Mouse (Mus musculus) embryonic fibroblast, embryonic 13.5 days (primary cell): ENCODE results near the gene Rbm28.

ENCODE experiments used
- CTCF ChIP-seq: IDR thresholded peaks from 2 replicates; pipeline ENCODE4 v1.5.1; 2011; ENCODE audit warnings: mild to moderate bottlenecking, control low read depth, low read length, moderate library complexity, borderline replicate concordance; ENCODE audit not compliant: insufficient read depth
- POLR2A ChIP-seq: IDR thresholded peaks from 2 replicates; pipeline ENCODE4 v1.6.1; 2011; ENCODE audit warnings: low read depth, mild to moderate bottlenecking, control low read depth, low read length, moderate library complexity

DNA sequence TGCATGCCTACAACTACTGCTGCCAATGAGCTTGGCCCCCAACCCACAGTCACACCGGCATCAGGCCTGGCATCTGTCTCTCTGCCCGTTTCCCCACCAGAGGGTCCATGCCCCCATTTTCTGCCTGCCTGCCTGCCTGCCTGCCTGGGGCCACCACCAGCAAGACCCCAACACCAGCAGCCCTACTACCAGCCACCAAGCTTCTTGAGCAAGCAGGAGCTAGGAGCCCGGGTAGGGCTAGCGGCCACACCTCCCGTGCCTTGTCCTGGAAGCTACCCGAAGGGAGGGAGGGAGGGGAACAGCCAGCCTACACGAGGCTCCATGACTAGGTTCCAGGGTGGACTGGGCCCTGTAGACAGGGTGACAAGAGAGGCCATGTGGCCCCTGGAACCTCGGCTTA is 37.2 kb upstream of the Rbm28 start:
- TF ChIP-seq CTCF (no peak), POLR2A (no peak)
